Mouse (Mus musculus) embryonic fibroblast, embryonic 13.5 days (primary cell): ENCODE data around the gene Ezr. TPM values are rescaled to one million over a fixed set of nuclear protein-coding genes. Genes with fewer than 3 reads are reported as not detected.

ENCODE experiments used
- H3K27ac ChIP-seq: 2 replicates; pipeline ENCODE4 v1.5.1; 2012; ENCODE audit warnings: low read length, control low read depth, inconsistent platforms; ENCODE audit not compliant: insufficient read depth
- H3K4me1 ChIP-seq: 2 replicates; pipeline ENCODE4 v1.6.1; 2011; ENCODE audit warnings: low read length; ENCODE audit not compliant: control insufficient read depth, insufficient read depth
- H3K4me3 ChIP-seq: 2 replicates; pipeline ENCODE4 v1.5.1; 2011; ENCODE audit warnings: mild to moderate bottlenecking, control low read depth, low read length; ENCODE audit not compliant: insufficient read depth
- CTCF ChIP-seq: IDR thresholded peaks from 2 replicates; pipeline ENCODE4 v1.5.1; 2011; ENCODE audit warnings: mild to moderate bottlenecking, control low read depth, low read length, moderate library complexity, borderline replicate concordance; ENCODE audit not compliant: insufficient read depth
- POLR2A ChIP-seq: IDR thresholded peaks from 2 replicates; pipeline ENCODE4 v1.6.1; 2011; ENCODE audit warnings: low read depth, mild to moderate bottlenecking, control low read depth, low read length, moderate library complexity
- polyA plus RNA-seq: library from polyadenylated mRNA; stranded (reverse); fragments of >200 nt; gene quantifications from 2 replicates; pipeline ENCODE4 v1.2.4, GENCODE M21; 2011; ENCODE audit warnings: low read depth; ENCODE audit not compliant: missing spikeins, insufficient read length

Gene Ezr
- polyA plus RNA-seq, 1 experiment, result 20.9 TPM

GRCm38 (mm10) chr17:6779632-6780031, 3.0 kb downstream of the Ezr start:
- no peak overlapping the region for H3K27ac ChIP-seq
- H3K4me3 ChIP-seq, result no peak overlapping the region
- no peaks in the 10 kb centered on the region; the same call in none of the 2 replicates for H3K4me1 ChIP-seq
- TF ChIP-seq POLR2A (no peak), CTCF (no peak)

- H3K4me1 ChIP-seq, result no peaks in the 10 kb centered on the region; the same call in none of the 2 replicates
- peak overlapping the region; percentile 43 for H3K4me3 ChIP-seq
- TF ChIP-seq CTCF, result no peak
- TF ChIP-seq POLR2A, result peak; percentile 52
- H3K27ac ChIP-seq, result peak overlapping the region; percentile 65
Measured at GRCm38 (mm10) chr17:6778771-6779509, 3.6 kb downstream of the Ezr start.

GRCm38 (mm10) chr17:6778332-6778683, 4.3 kb downstream of the Ezr start:
- TF ChIP-seq POLR2A (peak; percentile 50), CTCF (no peak)
- no peaks in the 10 kb centered on the region; the same call in none of the 2 replicates for H3K4me1 ChIP-seq
- H3K4me3 ChIP-seq, result peak overlapping the region; percentile 43
- peak overlapping the region; percentile 65 for H3K27ac ChIP-seq

- H3K27ac ChIP-seq, result no peak overlapping the region
- TF ChIP-seq POLR2A, result no peak
- no peak overlapping the region for H3K4me3 ChIP-seq
- H3K4me1 ChIP-seq, result no peaks in the 10 kb centered on the region; the same call in none of the 2 replicates
Measured at GRCm38 (mm10) chr17:6777629-6778331, 4.8 kb downstream of the Ezr start.

- Histone ChIP-seq H3K27ac (no peak overlapping the region), H3K4me3 (no peak overlapping the region), H3K4me1 (no peaks in the 10 kb centered on the region; the same call in none of the 2 replicates)
- TF ChIP-seq POLR2A, result no peak
- TF ChIP-seq CTCF, result no peak
Measured at GRCm38 (mm10) chr17:6777061-6777460, 5.5 kb downstream of the Ezr start.

- no peak for TF ChIP-seq POLR2A
- TF ChIP-seq CTCF, result no peak
- no peak overlapping the region for H3K4me3 ChIP-seq
- H3K4me1 ChIP-seq, result no peaks in the 10 kb centered on the region; the same call in none of the 2 replicates
- H3K27ac ChIP-seq, result no peak overlapping the region
Measured at GRCm38 (mm10) chr17:6776576-6776975, 6.0 kb downstream of the Ezr start.

GRCm38 (mm10) chr17:6776123-6776522, 6.5 kb downstream of the Ezr start:
- no peak overlapping the region for H3K27ac ChIP-seq
- no peak for TF ChIP-seq POLR2A
- TF ChIP-seq CTCF, result no peak
- no peaks in the 10 kb centered on the region; the same call in none of the 2 replicates for H3K4me1 ChIP-seq
- no peak overlapping the region for H3K4me3 ChIP-seq

GRCm38 (mm10) chr17:6775671-6776070, 6.9 kb downstream of the Ezr start:
- Histone ChIP-seq H3K4me3 (no peak overlapping the region), H3K27ac (no peak overlapping the region), H3K4me1 (no peaks in the 10 kb centered on the region; the same call in none of the 2 replicates)
- TF ChIP-seq POLR2A (no peak), CTCF (no peak)

GRCm38 (mm10) chr17:6775221-6775620, 7.4 kb downstream of the Ezr start:
- TF ChIP-seq POLR2A (no peak), CTCF (no peak)
- no peaks in the 10 kb centered on the region; the same call in none of the 2 replicates for H3K4me1 ChIP-seq
- H3K4me3 ChIP-seq, result no peak overlapping the region
- no peak overlapping the region for H3K27ac ChIP-seq
